Mouse (Mus musculus): ENCODE data around the gene Vps13a. TPM values are rescaled to one million over a fixed set of nuclear protein-coding genes. Genes with fewer than 3 reads are reported as not detected.
"Not testable (repeated sequence)": the region's sequence is repeated elsewhere in the genome, so short reads cannot be mapped to it uniquely, and the experiment has no call there.

Gene Vps13a
- polyA plus RNA-seq, 1 experiment from 2014 or later: 9.3 TPM

DNA sequence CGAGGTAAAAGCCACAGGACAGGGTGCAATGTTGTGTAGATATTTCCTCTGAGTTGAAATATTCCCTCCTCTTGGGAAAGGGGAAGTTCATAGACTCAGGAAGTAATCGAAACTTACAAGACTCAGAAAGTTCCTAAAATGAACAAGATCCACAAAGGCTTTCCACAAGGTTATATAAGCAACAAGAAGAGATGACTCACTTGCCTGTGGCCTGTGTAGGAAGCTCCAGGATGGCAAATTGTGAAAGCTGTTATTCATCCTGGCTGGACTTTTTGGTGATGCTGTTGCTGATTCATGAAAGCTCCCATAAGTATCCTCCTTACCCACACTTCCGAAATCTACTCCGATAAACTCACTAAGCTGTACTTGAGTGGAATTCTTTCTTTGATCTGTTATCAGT lies 17.2 kb upstream of the Vps13a start:
- H3K36me3 ChIP-seq (ENCODE audit: control insufficient read depth, insufficient read depth): no peaks in the 10 kb centered on the region
- no peaks in the 10 kb centered on the region for H3K9me3 ChIP-seq (ENCODE audit: control insufficient read depth, low read length)
- H3K4me2 ChIP-seq (ENCODE audit: low read length): no peak overlapping the region
- no peak for ATAC-seq
- H3K4me1 ChIP-seq (replicated peaks; ENCODE audit: control insufficient read depth, insufficient read depth, low read length): no peaks in the 10 kb centered on the region
- 84% methylated on average over 4 of the region's 4 CpGs for WGBS
- no peak overlapping the region for H3K4me3 ChIP-seq (replicated peaks; ENCODE audit: low read length)
- H3K27me3 ChIP-seq (replicated peaks; ENCODE audit: control insufficient read depth, insufficient read depth, low read length): no peaks in the 10 kb centered on the region
- no peak overlapping the region for H3K9ac ChIP-seq (replicated peaks; ENCODE audit: low read depth, low read length)
- H3K27ac ChIP-seq (ENCODE audit: low read length): no peak overlapping the region

DNA sequence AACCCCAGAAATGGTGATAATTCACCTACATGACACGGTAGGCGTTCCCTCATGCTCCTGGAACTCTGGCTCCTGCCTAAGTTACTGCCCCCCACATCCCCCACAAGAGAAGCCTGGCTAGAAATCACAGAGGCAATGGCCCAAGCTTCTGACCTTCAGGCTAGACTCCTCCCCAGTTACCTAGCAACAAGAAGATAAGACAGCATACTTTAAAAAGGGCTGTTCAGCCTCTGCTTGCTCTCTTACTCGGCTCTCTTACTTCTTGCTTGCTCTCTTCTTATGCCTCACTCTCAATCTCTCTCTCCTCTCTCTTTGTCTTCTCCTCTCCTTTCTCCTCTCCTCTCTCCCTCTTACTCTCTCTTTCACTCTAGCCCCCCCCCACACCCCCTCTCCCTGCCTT lies 13.8 kb upstream of the Vps13a start:
- ATAC-seq; H3K27me3 ChIP-seq (replicated peaks; ENCODE audit: control insufficient read depth, insufficient read depth, low read length); H3K9me3 ChIP-seq (ENCODE audit: control insufficient read depth, low read length); H3K36me3 ChIP-seq (ENCODE audit: control insufficient read depth, insufficient read depth); H3K27ac ChIP-seq (ENCODE audit: low read length); H3K4me1 ChIP-seq (replicated peaks; ENCODE audit: control insufficient read depth, insufficient read depth, low read length); H3K4me2 ChIP-seq (ENCODE audit: low read length); H3K4me3 ChIP-seq (replicated peaks; ENCODE audit: low read length); H3K9ac ChIP-seq (replicated peaks; ENCODE audit: low read depth, low read length): not testable (repeated sequence)
- 97% methylated on average over 3 of the region's 3 CpGs for WGBS

GRCm38 (mm10) chr19:16789930-16790329 lies 9.2 kb upstream of the Vps13a start:
- no peak for ATAC-seq
- WGBS: 73% methylated on average over 4 of the region's 4 CpGs
- H3K4me1 ChIP-seq (replicated peaks; ENCODE audit: control insufficient read depth, insufficient read depth, low read length): no peaks in the 10 kb centered on the region
- no peak overlapping the region for H3K27ac ChIP-seq (ENCODE audit: low read length)
- H3K4me3 ChIP-seq (replicated peaks; ENCODE audit: low read length): no peak overlapping the region
- H3K9me3 ChIP-seq (ENCODE audit: control insufficient read depth, low read length): no peaks in the 10 kb centered on the region
- H3K27me3 ChIP-seq (replicated peaks; ENCODE audit: control insufficient read depth, insufficient read depth, low read length): no peaks in the 10 kb centered on the region
- no peak overlapping the region for H3K4me2 ChIP-seq (ENCODE audit: low read length)
- no peaks in the 10 kb centered on the region for H3K36me3 ChIP-seq (ENCODE audit: control insufficient read depth, insufficient read depth)
- no peak overlapping the region for H3K9ac ChIP-seq (replicated peaks; ENCODE audit: low read depth, low read length)

DNA sequence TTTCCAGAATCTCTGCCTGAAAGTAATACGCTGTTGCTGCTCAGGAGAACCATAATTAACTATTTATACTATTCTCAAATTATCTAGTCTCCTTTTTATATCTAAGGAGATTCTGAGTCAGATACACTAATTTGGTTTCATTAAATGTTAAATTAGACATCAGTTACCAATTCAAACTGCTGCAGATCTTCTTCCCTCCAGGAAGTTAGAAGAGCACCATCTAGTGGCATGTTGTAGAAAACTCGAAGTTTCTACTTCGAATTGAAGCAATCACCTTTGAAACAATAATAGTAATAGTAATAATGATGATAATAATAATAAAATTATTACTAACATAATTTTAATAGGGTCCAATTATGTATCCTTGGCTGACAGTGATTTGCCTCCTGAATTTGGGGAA lies 4.1 kb upstream of the Vps13a start:
- peaks cover 8% of the 10 kb centered on the region; the same call in 1 of the 2 replicates for H3K27me3 ChIP-seq (replicated peaks; ENCODE audit: control insufficient read depth, insufficient read depth, low read length)
- H3K9me3 ChIP-seq (ENCODE audit: control insufficient read depth, low read length): no peaks in the 10 kb centered on the region
- no peak overlapping the region for H3K27ac ChIP-seq (ENCODE audit: low read length)
- H3K4me3 ChIP-seq (replicated peaks; ENCODE audit: low read length): no peak overlapping the region
- ATAC-seq: no peak
- 20% methylated on average over 3 of the region's 3 CpGs for WGBS
- no peak overlapping the region for H3K9ac ChIP-seq (replicated peaks; ENCODE audit: low read depth, low read length)
- H3K4me2 ChIP-seq (ENCODE audit: low read length): no peak overlapping the region
- H3K36me3 ChIP-seq (ENCODE audit: control insufficient read depth, insufficient read depth): no peaks in the 10 kb centered on the region
- peaks cover 8% of the 10 kb centered on the region for H3K4me1 ChIP-seq (replicated peaks; ENCODE audit: control insufficient read depth, insufficient read depth, low read length)

- peaks cover 12% of the 10 kb centered on the region for H3K4me1 ChIP-seq (replicated peaks; ENCODE audit: control insufficient read depth, insufficient read depth, low read length)
- WGBS: 12% methylated on average over 10 of the region's 10 CpGs
- no peak for ATAC-seq
Observed at GRCm38 (mm10) chr19:16781406-16782019, 780 bp upstream of the Vps13a start.

DNA sequence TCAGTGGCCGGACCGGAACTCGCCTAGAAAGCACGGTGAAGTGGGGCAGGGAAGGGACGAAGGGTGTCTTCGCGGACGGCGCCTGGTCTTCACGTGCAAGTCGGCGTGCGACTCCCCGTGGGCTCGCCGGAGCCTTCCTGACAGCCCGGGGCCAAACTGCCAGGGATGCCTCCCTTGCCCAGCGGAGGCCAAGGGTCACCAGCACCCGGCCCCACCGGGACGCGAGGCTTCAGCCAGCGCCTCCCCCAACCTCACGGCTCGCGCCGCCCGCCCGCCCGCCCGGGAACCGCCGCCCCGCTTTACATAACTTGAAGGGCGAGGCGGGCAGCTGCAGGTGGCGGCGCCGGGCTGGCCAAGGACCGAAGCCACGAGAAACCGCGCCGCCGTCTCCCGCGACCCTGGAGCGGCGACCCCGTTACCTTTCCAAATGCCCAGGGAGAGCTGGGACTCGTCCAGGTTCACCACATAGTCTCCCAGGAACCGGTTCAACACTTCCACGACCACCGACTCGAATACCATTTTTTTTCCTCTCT lies 416 bp downstream of the Vps13a start:
- WGBS: under 1% methylated on average over 55 of the region's 55 CpGs
- no peaks in the 10 kb centered on the region for H3K9me3 ChIP-seq (ENCODE audit: control insufficient read depth, low read length)
- H3K4me1 ChIP-seq (replicated peaks; ENCODE audit: control insufficient read depth, insufficient read depth, low read length): peaks cover 12% of the 10 kb centered on the region
- peak overlapping the region; percentile 94 for H3K4me2 ChIP-seq (ENCODE audit: low read length)
- ATAC-seq: peak; percentile 40; the same call in 1 of the 2 replicates
- H3K9ac ChIP-seq (replicated peaks; ENCODE audit: low read depth, low read length): peak overlapping the region; percentile 67
- H3K36me3 ChIP-seq (ENCODE audit: control insufficient read depth, insufficient read depth): no peaks in the 10 kb centered on the region
- peaks cover 8% of the 10 kb centered on the region; the same call in 1 of the 2 replicates for H3K27me3 ChIP-seq (replicated peaks; ENCODE audit: control insufficient read depth, insufficient read depth, low read length)
- peak overlapping the region; percentile 82 for H3K4me3 ChIP-seq (replicated peaks; ENCODE audit: low read length)
- H3K27ac ChIP-seq (ENCODE audit: low read length): no peak overlapping the region

More at GRCm38 (mm10) chr19:16781406-16782019, 780 bp upstream of the Vps13a start:
- H3K36me3 ChIP-seq (ENCODE audit: control insufficient read depth, insufficient read depth): no peaks in the 10 kb centered on the region
- peak overlapping the region; percentile 67 for H3K9ac ChIP-seq (replicated peaks; ENCODE audit: low read depth, low read length)
- H3K4me2 ChIP-seq (ENCODE audit: low read length): peak overlapping the region; percentile 94
- no peaks in the 10 kb centered on the region for H3K9me3 ChIP-seq (ENCODE audit: control insufficient read depth, low read length)
- peaks cover 8% of the 10 kb centered on the region; the same call in 1 of the 2 replicates for H3K27me3 ChIP-seq (replicated peaks; ENCODE audit: control insufficient read depth, insufficient read depth, low read length)
- H3K27ac ChIP-seq (ENCODE audit: low read length): no peak overlapping the region
- peak overlapping the region; percentile 82 for H3K4me3 ChIP-seq (replicated peaks; ENCODE audit: low read length)

DNA sequence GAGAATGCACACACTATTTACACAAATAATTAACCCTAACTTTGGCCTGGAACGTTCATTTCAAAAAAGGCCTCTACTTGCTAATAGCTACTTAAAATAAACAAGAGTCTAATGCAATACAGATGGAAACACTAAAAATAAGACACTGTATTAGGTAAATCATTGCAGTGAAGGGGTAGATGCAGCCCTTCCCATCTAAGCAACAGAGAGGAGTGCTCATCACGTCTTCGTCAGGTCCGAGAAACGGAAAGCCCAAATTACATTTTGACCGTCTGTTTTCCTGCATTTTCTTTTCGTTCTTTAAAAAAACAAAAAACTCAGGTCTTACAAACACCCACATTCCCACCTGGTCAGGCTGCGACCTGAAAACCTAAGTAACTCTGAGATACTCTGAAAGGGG lies 947 bp downstream of the Vps13a start:
- ATAC-seq: no peak
- peak overlapping the region; percentile 82 for H3K4me3 ChIP-seq (replicated peaks; ENCODE audit: low read length)
- peaks cover 12% of the 10 kb centered on the region for H3K4me1 ChIP-seq (replicated peaks; ENCODE audit: control insufficient read depth, insufficient read depth, low read length)
- H3K27ac ChIP-seq (ENCODE audit: low read length): no peak overlapping the region
- H3K9ac ChIP-seq (replicated peaks; ENCODE audit: low read depth, low read length): peak overlapping the region; percentile 67
- WGBS: 14% methylated on average over 8 of the region's 8 CpGs
- no peaks in the 10 kb centered on the region for H3K9me3 ChIP-seq (ENCODE audit: control insufficient read depth, low read length)
- H3K27me3 ChIP-seq (replicated peaks; ENCODE audit: control insufficient read depth, insufficient read depth, low read length): peaks cover 8% of the 10 kb centered on the region; the same call in 1 of the 2 replicates
- H3K36me3 ChIP-seq (ENCODE audit: control insufficient read depth, insufficient read depth): no peaks in the 10 kb centered on the region
- peak overlapping the region; percentile 94 for H3K4me2 ChIP-seq (ENCODE audit: low read length)

DNA sequence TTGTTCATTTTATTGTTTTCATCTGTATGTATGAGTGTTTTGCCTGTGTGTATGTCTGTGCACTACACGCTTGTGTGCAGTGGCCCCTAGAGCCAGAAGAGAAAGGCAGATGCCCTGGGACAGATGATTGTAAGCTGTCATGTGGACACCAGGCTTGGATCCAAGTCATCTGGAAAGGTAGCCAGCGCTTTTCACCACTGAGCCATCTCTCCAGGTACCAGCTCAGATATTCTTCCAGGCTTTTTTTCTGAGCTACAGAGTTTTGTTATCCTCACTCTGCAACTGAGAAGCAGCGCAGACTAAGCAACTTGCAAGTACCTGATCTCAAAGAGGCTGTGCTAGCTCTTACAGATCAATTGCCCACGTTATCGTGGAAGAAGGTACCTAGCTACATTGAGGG lies 1.5 kb downstream of the Vps13a start:
- no peaks in the 10 kb centered on the region for H3K9me3 ChIP-seq (ENCODE audit: control insufficient read depth, low read length)
- WGBS: 69% methylated on average over 5 of the region's 5 CpGs
- H3K4me3 ChIP-seq (replicated peaks; ENCODE audit: low read length): no peak overlapping the region
- no peak for ATAC-seq
- H3K4me2 ChIP-seq (ENCODE audit: low read length): 0 out of 2 replicates have a peak overlapping the region, but pooled peaks have one; percentile 7
- no peak overlapping the region for H3K27ac ChIP-seq (ENCODE audit: low read length)
- no peaks in the 10 kb centered on the region for H3K36me3 ChIP-seq (ENCODE audit: control insufficient read depth, insufficient read depth)
- peaks cover 12% of the 10 kb centered on the region for H3K4me1 ChIP-seq (replicated peaks; ENCODE audit: control insufficient read depth, insufficient read depth, low read length)
- peaks cover 8% of the 10 kb centered on the region; the same call in 1 of the 2 replicates for H3K27me3 ChIP-seq (replicated peaks; ENCODE audit: control insufficient read depth, insufficient read depth, low read length)
- no peak overlapping the region for H3K9ac ChIP-seq (replicated peaks; ENCODE audit: low read depth, low read length)

DNA sequence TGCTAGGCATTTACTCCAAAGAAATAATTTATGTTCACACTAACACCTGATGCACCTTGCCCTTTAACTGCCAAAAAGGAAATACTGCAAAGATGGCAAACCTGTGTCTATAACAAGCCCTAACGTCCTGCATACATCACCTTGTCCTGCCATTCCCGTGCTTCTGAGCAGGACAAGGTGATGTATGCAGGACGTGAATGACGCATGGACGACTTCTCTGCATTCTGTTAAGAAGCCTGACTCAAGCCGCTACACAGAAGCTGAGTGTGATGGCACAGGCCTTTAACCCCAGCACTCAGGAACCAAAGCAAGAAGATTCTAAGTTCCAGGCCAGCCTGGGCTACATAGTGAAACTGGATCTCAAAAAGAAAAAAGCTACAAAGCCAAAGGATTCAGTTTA lies 2.2 kb downstream of the Vps13a start:
- H3K36me3 ChIP-seq (ENCODE audit: control insufficient read depth, insufficient read depth): no peaks in the 10 kb centered on the region
- no peak overlapping the region for H3K4me2 ChIP-seq (ENCODE audit: low read length)
- H3K27me3 ChIP-seq (replicated peaks; ENCODE audit: control insufficient read depth, insufficient read depth, low read length): peaks cover 8% of the 10 kb centered on the region; the same call in 1 of the 2 replicates
- H3K9me3 ChIP-seq (ENCODE audit: control insufficient read depth, low read length): no peaks in the 10 kb centered on the region
- no peak overlapping the region for H3K9ac ChIP-seq (replicated peaks; ENCODE audit: low read depth, low read length)
- no peak overlapping the region for H3K4me3 ChIP-seq (replicated peaks; ENCODE audit: low read length)
- WGBS: 73% methylated on average over 6 of the region's 6 CpGs
- peaks cover 12% of the 10 kb centered on the region for H3K4me1 ChIP-seq (replicated peaks; ENCODE audit: control insufficient read depth, insufficient read depth, low read length)
- no peak for ATAC-seq
- H3K27ac ChIP-seq (ENCODE audit: low read length): no peak overlapping the region

Data from forebrain, embryonic 16.5 days (tissue).